Mouse (Mus musculus) heart, postnatal 10 days (tissue): ENCODE measurements at regions not wholly inside any gene's neighbourhood (a gene's known extent, or its start where the extent isn't known, plus 50 kb on each side); places are given as distances from the start of the nearest gene placed in this dataset.

Experiments used
- DNase-seq, 2 experiments: peaks; one replicate each; pipeline ENCODE4 v3.0.0; 2021
- intact Hi-C: fragments of 180-260 bp; cut with DNase I; formaldehyde crosslinking; loops from one replicate; pipeline ENCODE4 v1.15.1; 2025

DNA sequence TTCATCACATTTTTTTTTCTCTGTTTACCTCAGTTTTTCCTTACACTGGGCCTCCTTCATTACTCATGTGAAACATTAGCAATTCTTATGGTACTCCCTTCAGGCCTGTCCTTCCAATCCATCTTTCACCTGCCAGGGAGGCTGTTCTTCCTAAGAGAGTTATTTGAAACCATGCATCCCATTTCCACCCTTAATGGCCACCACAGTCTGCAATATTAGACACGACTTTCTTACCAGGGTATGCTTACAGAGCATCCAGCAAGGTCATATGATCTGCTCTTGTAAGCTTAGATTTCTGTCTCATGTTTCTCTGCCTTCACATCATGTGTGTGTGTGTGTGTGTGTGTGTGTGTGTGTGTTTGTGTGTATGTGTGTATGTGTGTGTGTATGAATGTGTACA is 739.7 kb upstream of the Frg1 start:
- DNase-seq: no peak
- intact Hi-C loops: no loop called here

DNA sequence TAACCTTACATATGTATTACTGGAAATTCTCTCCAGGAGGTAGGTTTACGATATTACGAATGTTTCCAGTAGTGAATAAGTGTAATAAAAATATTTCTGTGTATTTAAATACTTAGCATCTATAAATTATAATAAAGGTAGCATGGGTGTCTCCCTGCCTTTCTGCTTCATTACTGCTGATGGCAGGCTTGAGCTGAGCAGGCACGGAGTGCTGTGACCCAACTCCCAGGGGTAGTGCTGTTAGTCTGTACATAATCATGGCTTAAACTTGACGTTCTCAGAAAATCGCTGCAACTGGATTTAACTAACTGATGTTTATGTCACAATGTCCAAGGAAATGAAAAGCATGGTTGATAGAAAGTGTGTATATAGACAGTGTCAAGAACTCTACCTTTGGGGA is 727.8 kb upstream of the Frg1 start:
- DNase-seq: no peak
- intact Hi-C loops: no loop called here

DNA sequence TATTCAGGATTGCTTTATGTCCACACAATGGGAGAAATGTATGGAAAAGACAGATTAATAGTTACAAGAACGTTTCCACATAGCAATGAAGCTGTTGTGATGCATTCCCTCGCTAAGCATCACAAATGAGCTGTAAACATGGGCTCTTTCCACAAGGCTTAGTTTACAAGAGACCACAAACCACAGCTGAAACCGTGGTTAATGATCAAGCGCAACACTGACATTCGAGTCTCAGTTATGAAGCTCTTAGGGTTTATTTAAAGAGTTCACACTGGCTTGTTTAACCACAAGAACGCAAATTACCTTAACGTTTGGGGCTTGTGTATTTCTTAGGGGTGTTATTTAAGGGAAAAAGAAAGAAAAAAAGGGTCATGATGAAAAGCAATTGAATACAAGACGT is 727.3 kb upstream of the Frg1 start:
- no peak for DNase-seq
- intact Hi-C loops: no loop called here

DNA sequence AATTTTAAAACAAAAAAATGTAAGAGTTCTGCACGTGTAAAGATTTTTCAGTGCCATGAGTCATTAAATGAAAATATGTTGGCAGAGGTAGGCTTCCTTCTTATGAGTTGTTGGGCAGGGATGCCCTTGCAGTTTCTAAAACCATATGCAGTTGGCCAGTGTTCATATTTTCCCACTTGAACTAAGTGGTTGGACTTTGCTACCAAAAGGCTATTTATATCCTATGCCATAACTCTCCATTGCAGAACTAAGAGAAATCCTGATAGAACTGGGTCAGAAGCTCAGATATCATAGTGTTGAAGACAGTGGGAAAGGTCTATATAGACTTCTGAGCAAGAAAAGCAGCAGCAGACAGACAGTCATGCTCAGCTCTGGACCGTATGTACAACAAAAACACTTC is 690.7 kb upstream of the Frg1 start:
- intact Hi-C loops: no loop called here
- peak; percentile 38 to 41 for DNase-seq

DNA sequence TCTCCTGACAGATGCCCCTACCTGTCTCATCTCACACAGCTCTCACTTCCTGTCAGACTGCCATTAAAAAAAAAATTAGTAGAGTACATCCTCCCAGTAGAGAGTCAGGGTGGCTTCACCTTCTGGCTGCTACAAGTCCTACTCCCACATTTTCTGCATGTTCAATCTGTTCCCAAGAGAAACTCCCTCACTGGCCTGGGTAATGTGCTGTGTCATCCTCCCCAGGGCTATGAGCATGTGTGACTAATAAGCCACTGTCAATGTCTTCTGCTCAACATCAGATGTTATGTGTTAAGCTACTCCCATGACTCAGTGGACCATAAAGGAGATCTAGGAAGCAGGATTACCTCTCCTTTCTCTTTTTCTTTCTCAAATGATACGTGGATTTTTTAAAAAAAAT is 652.4 kb upstream of the Frg1 start:
- no peak for DNase-seq
- intact Hi-C loops: no loop called here

DNA sequence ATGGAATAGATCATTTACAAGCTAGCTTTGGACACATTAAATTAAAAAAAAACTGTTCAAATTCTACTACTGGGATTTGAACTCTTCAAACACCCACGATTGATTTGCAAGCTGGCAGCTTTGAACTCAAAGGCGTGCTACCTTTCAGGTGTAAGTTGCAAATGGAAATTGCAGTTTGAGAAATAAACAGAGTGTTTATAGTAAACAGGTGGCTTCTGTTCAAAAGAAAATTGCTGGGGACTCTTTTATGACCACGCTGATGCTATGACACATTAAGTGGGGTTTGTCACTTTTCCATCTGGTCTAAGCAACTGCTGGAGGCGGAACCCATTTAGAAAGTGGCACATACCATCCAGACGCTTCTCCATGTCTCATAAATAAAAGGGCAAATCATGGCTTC is 626.7 kb upstream of the Frg1 start:
- intact Hi-C loops: no loop called here
- no peak for DNase-seq

DNA sequence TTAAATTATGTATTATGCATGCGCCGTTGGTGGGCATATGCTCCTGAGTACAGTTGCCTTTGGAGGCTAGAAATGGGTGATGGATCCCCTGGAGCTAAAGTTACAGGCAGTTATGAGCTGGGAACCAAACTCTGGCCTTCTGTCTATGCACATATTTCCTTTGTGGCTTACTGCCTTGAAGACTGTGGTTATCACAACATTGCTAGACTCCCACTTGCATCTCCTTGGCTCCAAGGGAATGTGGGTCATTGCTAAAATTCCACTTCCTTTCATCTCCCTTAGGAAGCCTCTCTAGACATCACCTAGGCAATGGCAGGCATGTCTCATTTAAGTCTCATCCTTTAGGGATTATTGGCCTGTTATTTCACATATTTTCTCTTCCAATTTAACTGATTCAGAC is 622.4 kb upstream of the Frg1 start:
- intact Hi-C loops: no loop called here

DNA sequence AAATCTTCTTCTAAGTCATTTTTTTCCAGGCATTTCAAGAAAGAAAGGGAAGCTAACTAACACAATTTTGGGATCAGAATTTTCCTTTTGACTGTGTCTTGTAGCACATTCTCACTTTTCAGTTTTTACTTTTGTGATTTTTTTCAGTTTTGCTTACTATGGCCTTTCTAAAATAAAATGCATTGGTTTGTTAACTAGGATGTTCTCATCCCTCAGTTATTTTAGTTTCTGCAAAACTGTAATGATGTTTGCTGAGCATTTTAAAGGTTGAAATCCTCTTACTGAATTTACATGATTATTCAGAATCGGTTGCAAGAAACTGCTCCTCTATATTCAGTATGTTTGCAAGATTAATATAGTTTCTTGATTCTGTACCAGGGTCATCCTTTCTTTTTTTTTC is 610.1 kb upstream of the Frg1 start:
- intact Hi-C loops: no loop called here
- no peak for DNase-seq

More for the DNA sequence above, 622.4 kb upstream of the Frg1 start:
- no peak for DNase-seq

DNA sequence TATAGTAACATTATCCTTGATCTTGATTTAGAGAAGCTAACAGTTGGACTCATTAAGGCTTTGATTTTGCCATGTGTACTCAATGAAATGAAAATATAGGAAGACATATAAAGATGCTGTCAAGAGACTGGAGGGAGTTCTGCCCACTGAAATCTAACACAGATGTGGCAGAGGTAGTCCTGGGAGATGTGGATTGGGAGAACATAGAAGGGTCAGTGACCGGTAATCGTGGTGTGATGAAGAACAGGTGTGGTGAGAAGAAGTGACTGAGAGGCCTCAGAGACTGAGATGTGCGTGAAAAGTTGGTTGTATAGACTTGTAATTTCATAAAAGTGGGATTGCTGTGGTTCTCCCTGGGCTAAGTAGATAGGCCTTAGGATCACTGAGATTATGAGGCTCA is 600.9 kb upstream of the Frg1 start:
- intact Hi-C loops: no loop called here
- no peak for DNase-seq

DNA sequence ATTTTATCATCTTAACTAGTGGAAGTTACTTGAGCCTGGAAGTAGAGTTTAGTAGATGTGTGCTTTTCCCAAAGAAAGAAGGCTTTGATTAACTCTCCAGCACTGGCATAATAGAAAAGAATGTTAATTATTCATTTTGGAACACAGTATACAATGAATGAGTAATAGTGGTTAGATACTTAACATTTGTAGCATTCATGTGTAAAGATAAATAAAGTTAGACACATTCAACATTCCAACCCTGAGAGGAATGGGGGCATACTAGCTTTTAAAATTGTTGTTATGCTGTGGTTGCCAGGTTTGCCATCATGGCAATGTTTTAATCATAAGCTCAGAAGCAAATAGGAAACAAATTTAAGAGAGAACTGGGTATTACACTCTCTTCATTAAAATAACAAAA is 586.3 kb upstream of the Frg1 start:
- intact Hi-C loops: no loop called here
- DNase-seq: no peak

DNA sequence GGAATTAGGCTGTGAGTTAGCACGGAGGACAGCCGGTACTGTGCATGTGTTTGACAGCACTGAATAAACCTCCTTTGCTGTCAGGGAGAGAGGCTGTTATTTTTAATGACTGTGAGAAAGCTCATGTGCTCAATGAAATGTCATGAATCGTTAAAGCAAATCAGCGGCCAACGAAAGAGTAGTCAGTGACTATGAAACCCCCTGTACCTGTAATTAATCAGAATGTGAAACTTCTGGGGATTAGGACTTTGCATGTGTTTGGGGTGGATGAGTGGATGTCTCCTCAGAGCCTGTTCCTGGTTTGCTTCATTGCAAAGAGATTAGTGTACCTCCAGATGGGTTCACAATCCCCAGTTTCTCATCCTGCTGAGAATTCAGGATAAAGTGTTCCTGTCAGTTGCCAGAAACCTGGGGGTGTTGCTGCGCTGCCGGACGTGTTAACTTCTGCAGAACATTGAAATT is 572.2 kb upstream of the Frg1 start:
- intact Hi-C loops: no loop called here
- DNase-seq: no peak

DNA sequence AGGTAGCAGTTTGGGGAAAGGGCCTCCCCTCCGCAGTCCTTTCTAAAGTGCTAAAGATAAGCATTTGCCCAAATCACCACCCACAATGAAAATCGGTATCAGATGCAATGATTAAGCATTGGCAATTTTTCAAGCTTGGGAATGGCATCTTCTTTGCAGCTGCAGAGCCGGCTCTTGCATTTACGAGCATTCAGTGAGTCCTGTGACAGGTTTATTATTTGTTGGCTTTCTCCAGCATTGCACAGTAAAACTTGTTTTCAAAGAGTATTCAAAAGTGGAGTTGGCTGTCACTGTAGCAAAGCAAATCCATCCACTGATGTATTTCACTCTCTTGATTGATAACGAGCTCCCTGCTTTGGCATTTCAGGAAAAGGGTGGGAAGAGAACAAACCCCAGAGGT is 571.3 kb upstream of the Frg1 start:
- intact Hi-C loops: no loop called here
- no peak for DNase-seq

DNA sequence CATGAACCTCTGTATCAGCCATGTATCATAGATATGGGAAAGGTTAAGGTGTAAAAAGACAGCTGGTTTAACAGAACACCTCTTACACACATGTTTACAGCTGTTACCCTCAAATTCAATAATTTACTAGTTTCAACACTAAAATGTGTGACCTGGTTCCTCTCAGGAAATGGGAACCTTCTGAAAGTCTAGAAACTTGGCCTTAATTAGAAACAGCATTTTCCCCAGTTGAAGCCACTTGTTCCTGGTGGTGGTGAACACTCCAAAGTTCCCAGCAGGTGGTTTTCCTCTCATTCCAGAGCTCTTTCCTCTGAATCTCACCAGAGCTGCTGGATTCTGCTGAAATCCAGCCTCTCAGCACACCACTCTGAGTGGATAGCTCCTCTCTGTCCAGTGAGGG is 570.5 kb upstream of the Frg1 start:
- no peak for DNase-seq
- intact Hi-C loops: no loop called here

DNA sequence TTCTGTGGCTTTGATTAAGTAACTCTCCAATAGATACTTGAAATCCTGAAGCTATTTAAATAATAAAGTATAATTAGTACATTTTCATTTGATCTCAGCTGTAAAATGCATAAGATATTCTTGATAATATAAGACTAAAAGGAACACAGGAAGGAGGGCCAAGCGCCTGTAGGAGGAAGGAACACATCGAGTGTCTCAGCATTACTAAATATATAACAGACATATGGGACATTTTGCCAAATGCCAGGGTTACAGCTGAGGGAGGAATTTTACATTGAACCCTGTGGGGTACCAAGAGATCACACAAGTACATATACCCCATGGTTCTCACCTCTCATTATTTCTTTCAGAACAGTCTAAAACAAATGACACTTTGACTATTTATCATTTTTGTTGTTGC is 555.5 kb upstream of the Frg1 start:
- intact Hi-C loops: no loop called here

DNA sequence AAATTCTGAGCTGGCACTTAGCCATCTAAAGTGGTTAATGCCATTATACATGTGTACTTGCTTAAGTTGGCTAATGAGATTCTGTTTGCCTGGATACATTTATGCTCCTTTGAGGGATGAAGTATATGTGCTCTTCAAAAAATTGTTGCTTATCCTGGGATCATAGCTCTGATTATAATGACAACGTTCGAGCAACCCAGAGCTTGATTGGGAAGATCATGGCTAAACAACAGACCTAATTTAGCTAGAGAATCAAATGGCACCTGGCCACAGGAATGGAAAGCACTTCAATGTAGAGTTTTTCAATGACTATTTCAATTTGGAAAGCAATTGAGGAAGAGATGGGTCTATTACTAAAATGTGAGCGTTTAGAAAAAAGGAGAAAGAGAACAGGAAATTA is 553.7 kb upstream of the Frg1 start:
- no peak for DNase-seq
- intact Hi-C loops: no loop called here

More for the DNA sequence above, 555.5 kb upstream of the Frg1 start:
- no peak for DNase-seq

DNA sequence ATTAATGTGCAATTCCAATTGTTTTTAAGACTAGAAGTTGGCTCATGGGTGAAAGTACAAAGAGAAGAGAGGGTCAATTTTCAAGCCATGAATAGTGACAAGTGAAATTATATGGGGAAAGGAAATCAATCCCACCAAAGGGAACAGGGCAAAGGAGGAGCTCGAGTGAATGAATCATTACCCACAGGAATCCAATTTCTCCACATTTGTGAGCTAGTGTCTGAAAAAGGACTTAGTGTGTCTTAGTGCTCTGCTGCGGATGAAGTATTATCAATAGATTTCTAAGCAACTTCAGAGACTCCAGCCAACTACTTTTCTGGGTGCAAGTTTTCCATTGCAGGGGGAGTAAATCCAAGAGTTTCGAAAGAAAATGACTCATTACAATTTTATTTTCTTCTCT is 552.5 kb upstream of the Frg1 start:
- DNase-seq: no peak
- intact Hi-C loops: no loop called here

DNA sequence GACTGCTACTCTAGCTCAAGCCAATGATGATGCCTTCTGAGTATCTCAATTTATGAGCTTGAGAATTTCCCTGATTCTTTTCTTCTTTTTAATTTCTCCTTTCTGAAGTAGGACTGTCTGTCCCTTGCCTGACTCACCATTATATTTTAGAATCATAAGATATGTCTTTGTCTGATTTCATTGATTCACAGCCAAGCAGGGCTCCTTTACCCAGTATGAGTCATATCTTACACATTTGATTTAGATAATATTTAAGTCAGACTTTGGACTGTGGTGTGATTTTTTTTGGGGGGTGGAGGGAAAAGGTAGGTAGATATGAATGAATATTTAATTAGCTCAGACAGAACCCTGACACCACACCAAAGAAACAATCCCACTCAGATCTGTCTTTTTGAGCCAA is 547.2 kb upstream of the Frg1 start:
- no peak for DNase-seq
- intact Hi-C loops: no loop called here

DNA sequence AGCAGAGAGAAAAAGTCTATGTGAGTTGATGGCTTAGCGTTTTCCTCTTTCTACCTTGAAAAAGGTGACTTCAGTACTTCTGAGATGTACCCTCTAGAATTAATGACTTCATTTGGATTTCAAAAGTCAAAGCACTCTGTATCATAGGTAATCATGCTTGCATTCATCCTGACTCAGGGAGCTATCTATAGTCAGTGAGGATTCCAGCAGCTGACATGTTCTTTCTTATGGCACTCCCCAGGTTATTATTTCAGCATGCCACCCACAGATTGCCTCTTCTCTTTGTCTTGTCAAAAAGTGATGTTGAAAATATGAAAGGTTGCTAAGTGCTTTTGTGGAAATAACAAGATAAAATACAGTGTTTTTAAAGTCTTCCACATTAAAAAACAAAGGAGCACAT is 540.0 kb upstream of the Frg1 start:
- intact Hi-C loops: no loop called here
- no peak for DNase-seq

DNA sequence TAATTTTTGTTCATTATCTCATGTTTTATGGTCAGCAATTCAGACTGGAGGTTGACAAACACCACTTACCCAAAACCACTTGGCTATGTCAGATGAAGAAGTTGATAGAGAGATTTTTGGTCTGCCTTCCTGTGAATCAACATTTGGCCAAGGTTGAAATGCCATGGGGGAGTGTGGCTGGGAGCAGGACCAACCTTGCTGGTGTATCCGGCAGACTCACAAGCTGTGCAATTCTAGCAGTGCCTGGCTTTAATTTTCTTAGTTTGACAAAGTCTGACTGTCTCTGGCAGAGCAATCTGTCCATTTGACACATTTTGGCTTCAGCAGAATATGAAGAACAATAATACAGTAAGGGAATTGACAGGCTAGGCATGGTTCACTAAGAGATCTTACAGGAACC is 533.9 kb upstream of the Frg1 start:
- DNase-seq: no peak
- intact Hi-C loops: no loop called here

DNA sequence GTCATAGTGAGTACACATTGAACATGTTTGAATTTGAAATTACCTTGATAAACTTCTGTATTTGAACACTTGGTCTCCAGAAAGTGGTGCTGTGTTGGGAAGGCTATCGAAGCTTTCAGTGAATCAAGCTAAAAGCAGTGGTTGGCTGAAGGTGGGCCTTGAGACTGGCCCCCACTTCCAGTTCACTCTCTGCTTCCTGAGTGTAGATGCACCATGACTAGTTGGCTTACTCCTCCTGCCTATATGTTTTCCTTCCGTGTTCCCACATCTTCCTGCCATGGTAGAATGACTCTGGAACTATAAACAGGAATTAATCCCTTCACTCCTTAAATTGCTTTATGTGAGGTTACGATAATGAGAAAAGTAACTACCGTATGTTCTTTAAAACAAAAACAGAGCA is 522.4 kb upstream of the Frg1 start:
- no peak for DNase-seq
- intact Hi-C loops: no loop called here

DNA sequence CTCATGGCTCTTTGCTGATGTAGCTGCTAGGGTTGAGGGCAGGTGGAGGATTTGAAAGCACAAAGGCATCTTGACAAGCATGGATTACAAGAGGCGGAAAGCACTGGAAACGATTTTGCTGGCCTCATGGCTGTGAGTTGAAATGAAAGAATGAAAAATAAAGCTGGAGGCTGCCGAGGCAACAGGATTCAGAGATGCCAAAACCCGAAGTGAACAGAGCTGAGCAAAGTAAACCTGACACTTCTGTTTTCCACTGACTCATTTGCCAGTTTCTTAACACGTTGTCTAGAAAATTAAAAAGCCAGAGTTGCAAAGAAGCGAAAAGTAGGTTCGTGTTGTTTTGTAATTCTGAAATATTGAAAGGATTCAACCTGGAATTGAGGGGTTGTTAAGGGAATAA is 504.2 kb upstream of the Frg1 start:
- intact Hi-C loops: no loop called here
- no peak for DNase-seq

DNA sequence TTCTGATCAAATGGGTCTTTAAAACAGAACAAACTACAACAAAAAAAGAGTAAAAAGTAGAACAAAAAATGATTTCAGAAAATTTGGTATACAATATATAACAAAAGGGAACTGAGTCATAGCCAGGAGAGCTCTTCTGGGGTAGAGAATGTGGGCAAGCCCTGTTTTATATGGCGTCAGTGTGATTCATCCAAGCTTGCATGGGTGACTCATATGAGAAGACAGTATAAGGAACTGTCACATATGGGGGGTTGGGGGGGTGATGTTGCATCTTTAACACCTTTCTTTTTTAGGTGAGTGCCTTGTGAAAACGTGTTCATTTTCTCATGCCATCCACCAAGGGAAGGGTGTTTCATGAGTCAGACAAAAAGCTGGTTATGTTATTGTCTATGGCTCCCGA is 503.7 kb upstream of the Frg1 start:
- intact Hi-C loops: no loop called here
- DNase-seq: no peak

DNA sequence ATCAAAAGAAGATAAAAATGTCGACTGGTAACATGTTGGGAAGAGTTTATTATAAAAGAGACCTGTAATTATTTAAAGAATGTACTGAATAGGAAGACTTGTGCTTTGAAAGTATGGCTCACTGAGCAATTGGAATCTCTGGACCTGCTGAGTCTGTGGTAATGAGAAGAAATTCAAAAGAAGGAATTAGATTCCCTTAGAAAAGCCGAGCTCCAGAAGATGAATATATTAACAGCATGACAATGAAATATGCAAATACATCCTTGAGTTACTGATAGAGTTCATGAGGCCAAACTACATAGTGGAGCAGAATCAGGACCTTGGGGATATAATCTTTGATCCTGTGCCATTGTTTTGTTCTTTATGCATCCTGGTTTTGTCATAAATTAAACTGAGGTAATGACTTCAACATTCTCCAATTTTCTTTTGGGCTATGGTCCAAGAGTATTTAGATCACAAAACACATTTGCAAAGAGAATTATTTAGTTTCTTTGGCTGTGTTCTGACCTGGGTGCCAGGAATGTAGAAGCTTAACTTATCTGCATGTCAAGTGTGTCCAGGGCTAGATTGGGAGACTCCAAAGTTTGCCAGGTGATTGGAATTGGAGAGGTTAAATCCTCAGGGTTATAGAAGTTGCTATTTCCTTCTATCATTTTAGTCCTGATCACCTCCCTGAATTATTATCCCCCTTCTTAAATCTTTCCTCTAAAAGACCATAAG is 461.3 kb upstream of the Frg1 start:
- intact Hi-C loops: no loop called here
- DNase-seq: no peak
